Mouse (Mus musculus): Measurements from ENCODE around the gene Zbtb6. TPM values are rescaled to one million over a fixed set of nuclear protein-coding genes. Genes with fewer than 3 reads are reported as not detected.

Gene Zbtb6
- 0.42 and 0.79 TPM in 2 replicates for polyA plus RNA-seq (2012)

DNA sequence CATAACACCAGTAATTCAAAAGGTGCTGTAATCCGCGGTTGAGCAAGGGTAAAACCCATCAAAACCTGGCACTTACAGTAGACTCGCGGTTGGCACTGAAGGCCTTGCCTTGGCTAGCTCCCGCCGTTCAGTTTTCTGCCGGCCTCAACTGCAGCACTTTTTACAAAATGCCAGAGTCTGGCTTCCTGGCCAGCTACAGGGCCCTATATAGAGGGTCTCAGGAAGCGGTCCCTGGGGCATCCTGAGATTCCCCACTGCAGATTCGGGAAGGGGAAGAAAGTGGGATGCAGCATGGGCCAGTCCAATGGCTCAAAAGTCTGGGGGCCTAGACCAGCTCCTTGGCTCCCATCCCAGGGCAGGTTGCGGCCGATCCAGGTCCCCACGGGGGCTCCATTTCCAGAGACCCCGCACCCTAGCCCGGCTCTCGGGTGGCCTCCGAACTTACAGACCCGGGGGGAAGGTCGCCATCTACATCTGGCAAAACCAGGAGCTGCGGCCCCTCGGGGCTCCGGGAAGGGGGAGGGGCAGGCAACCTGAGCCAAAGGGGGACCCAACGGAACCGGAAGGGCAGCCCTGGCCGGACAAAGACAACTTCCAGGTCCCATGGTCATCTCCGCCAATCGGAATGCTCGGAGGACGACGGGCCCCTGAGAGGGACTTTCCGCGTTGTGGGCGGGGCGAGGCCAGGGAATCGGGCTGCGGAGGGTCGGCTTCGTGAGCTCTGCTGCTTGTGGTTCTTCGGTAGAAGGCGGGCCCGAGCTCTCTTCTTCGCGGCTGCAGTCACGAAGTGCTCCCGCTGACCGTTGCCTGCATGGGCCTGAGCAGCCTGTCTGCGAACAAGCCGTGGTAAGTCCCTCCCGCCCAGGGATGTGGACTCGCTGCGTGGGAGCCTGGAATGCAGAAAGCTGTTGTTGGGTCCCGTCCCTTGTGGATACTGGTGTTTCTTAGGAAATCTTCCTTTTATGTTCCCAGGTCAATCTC lies at the start of gene Zbtb6, which contains the start of the genes Zbtb26 and Rabgap1:
TSS of gene Zbtb6 (minus strand) at position 561 of the 981 bp plus-strand sequence.
TSS of gene Zbtb26 (minus strand) at position 525 of the 981 bp plus-strand sequence.
TSS of gene Rabgap1 (plus strand) at position 669 of the 981 bp plus-strand sequence.
- no peak for TF ChIP-seq GATA1 (IDR thresholded peaks at IDR 0.05; ENCODE audit: low read length)

GRCm38 (mm10) chr2:37488956-37489355 lies 46.0 kb upstream of the Zbtb6 start:
- no peak for TF ChIP-seq GATA1 (IDR thresholded peaks at IDR 0.05; ENCODE audit: low read length)

DNA sequence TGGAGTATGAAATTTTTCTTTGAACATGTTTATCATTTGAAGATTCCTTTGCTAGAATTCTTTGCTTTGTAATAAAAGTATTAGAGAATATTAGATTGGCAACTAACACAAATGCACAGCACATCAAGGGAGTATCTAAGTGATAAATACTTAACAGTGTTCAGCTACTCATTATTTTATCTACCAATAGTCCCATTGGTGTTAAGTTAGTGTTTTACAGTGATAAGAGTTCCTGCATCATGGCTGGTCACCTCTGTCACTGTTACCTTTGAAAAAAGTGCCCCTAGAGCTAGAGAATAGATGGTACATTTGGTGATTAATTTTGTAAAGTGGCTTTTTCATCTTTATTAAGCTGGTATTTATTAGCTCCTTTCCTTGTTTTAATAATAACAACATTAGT lies 43.4 kb upstream of the Zbtb6 start:
- no peak for TF ChIP-seq GATA1 (IDR thresholded peaks at IDR 0.05; ENCODE audit: low read length)

DNA sequence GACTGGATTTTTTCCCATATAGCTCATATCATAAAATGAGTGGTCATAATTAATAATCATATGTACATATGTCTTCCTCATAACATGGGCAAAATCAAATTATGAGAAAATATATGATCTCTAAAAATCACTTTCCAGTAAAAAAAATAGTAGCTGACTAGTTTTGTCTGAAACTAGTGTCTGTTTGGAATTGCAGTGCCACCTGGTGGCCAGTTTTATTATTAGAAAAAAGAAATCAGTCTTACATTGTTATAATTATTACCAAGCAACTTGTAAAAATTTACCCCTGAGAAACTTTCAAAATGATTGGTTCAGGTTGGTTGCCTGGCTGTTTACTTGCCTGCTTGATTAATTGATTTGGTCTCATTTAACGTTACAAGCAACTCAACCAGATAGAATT lies 42.4 kb upstream of the Zbtb6 start:
- TF ChIP-seq GATA1 (IDR thresholded peaks at IDR 0.05; ENCODE audit: low read length) = no peak

- TF ChIP-seq GATA1 (IDR thresholded peaks at IDR 0.05; ENCODE audit: low read length) = no peak
Measured at GRCm38 (mm10) chr2:37484165-37484564, 41.2 kb upstream of the Zbtb6 start.

- TF ChIP-seq GATA1 (IDR thresholded peaks at IDR 0.05; ENCODE audit: low read length) = no peak
Measured at GRCm38 (mm10) chr2:37480039-37480438, 37.1 kb upstream of the Zbtb6 start.

- TF ChIP-seq GATA1 (IDR thresholded peaks at IDR 0.05; ENCODE audit: low read length) = no peak
Measured at GRCm38 (mm10) chr2:37479559-37479958, 36.6 kb upstream of the Zbtb6 start.

DNA sequence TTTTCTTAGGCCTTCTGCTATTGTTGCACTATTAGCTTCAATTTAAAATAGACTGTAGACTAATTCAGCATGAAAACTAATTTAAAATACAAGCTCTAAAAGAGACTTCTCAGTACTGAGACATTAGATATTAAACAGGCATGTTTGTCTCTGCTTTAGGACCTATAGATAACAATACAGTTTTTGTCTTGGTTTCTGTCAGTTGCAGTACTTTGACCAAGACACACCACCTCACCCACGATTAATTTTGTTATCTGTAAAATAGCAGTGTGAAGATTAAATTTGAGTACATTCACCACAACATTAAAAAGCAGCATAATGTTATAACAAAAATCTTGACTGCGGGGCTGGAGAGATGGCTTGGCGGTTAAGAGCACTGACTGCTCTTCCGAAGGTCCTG lies 23.3 kb upstream of the Zbtb6 start:
- TF ChIP-seq GATA1 (IDR thresholded peaks at IDR 0.05; ENCODE audit: low read length) = no peak

- TF ChIP-seq GATA1 (IDR thresholded peaks at IDR 0.05; ENCODE audit: low read length) = no peak
Measured at GRCm38 (mm10) chr2:37460707-37461106, 17.7 kb upstream of the Zbtb6 start.

GRCm38 (mm10) chr2:37452376-37452760 lies 9.4 kb upstream of the Zbtb6 start:
- no peak for TF ChIP-seq GATA1 (IDR thresholded peaks at IDR 0.05; ENCODE audit: low read length)

DNA sequence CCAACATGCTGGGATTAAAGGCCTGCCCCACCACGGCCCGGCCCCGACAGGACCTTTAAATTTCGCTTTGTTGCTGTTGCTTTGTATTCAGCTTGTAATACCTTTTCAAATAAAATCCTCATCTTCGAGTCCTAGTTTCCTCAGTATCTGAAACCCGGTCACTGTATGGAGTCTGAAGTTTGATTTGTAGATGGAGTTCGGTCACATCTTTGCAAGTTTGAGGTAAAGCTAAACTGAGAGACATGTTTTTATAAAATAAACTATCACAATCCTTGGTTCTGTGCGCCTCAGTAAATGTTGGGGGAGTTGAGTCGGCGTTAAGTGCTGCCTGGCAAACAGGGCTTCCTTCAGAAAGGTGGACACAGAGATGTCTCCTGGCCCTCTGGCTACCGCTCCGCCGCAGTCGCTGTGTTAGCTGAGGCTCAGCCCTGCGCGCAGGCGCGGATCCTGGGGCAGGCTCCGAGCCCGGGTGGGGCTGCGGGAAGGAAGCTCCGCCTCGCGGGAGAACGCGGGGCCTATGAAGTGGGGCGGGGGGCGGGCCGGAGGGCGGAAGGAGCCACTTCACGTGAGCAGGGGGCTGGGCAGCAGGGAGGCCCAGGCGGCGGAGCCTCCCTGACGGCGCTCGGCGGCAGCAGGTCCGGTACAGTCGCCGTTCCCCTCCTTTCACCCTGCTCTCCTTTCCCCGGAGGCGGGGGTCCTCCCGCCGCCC lies 8.8 kb upstream of the Zbtb6 start:
- no peak for TF ChIP-seq GATA1 (IDR thresholded peaks at IDR 0.05; ENCODE audit: low read length)

DNA sequence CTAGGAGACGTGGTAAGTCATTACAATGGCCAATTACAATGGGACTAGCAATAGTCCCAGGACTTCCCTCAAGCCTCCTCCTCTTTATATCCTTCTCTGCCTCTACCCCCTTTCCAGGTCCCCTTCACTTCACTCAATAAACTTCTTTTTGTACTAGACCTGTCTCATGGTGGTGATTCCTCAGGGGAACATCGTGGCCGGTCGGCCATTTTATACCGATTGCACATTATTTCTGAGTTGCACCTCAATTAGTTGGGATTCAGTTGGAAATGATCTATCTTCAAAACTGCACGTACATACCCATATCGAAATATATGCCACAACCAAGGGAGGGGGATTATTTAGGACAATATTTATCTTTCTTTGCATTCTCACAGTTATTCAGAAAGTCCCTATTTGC lies 11.4 kb downstream of the Zbtb6 start:
- TF ChIP-seq GATA1 (IDR thresholded peaks at IDR 0.05; ENCODE audit: low read length) = no peak

DNA sequence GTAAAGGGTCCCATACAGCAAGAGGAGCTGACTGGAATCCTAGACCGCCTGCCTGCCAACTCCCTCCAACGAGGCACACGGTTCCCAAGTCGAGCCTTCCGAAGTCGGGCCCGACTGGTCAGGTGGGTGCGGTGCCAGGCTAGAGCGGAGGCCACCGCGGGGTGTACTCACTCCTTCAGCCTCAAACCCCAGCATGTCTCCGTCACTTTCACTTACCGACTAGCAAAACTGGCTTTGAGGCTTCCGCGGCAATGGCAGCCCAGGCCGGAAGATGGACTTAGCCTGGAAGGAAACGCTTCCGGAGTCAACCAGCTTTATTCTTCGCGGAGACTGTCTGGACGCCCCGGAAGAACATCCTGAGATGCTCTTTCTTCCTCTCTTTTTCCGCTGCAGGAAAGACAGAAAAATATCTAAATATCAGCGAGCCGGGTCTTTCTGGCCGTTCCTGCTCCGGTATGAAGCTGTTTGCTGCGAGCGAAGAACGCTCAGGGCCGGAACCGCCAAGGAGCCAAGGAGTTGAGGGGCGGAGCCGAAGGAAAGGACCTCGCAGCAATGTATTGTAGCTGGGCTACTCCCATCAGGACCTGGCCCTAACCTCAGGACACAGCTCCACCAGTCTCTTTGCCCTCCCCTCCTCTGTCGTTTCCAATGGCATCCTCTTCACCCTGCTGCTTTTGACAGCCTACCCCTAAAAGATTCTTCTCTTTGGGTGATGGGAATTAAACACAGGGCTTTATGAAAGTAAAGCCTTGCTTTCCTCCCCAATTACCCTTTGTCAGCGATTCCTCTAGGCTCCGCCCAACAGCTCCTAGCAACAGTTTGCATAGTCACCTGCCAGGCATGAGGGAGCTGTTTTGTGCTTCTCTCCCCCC lies 12.1 kb downstream of the Zbtb6 start:
- no peak for TF ChIP-seq GATA1 (IDR thresholded peaks at IDR 0.05; ENCODE audit: low read length)

- TF ChIP-seq GATA1 (IDR thresholded peaks at IDR 0.05; ENCODE audit: low read length) = no peak
Measured at GRCm38 (mm10) chr2:37423671-37424070, 19.3 kb downstream of the Zbtb6 start.
